Mouse (Mus musculus) kidney, postnatal 25 days (tissue): ENCODE measurements around the gene Vps35l.

Experiments used
- DNase-seq, 2 experiments: peaks; one replicate each; pipeline ENCODE4 v3.0.0; 2021; ENCODE audit warnings: mixed read lengths in 2 of 2

The Vps35l gene

GRCm38 (mm10) chr7:118739975-118740531 lies at the start of gene Vps35l:
Gene Vps35l, plus strand, starts transcription at chr7:118740226.
- DNase-seq, result peak; percentile 82 to 88

DNA sequence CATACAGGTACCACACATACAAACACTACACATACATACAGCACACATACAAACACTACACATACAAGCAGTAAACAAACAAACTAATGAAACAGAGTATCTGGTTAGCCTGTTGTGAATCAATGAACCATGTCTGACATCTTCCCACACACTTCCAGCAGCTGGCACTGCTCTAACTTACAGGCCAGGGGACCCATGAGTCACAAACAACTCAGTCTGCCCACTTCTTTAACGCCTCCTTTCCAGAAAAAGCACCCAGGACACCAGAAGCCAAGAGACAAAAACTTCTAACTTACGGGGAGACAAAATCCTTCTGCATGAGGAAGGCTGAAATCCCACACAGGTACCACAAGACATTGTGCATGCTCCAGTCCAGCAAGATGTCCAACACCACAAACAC lies 48.7 kb upstream of the Vps35l start:
- DNase-seq, result no peak

GRCm38 (mm10) chr7:118696146-118696545 lies 43.9 kb upstream of the Vps35l start:
- DNase-seq, result no peak

- no peak for DNase-seq
Observed at GRCm38 (mm10) chr7:118697168-118697567, 42.9 kb upstream of the Vps35l start.

DNA sequence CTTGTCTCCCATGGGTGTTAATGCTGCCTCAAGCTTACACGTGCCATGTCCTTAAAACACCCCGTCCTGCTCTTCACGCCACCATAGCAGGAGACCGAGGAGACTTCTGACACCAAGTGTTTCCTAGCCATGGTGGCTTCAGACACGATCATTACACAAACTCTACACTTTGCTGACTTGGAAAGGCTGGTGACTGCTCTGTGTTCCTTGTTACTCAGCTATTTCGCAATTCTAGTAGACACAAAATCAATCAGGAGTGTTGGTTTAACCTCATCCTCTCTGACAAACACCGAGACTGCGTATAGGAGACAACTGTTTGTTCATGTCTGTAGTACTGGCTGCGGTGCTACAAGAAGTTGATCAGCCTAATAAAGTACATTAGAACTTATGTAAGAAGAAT lies 41.1 kb upstream of the Vps35l start:
- no peak for DNase-seq

DNA sequence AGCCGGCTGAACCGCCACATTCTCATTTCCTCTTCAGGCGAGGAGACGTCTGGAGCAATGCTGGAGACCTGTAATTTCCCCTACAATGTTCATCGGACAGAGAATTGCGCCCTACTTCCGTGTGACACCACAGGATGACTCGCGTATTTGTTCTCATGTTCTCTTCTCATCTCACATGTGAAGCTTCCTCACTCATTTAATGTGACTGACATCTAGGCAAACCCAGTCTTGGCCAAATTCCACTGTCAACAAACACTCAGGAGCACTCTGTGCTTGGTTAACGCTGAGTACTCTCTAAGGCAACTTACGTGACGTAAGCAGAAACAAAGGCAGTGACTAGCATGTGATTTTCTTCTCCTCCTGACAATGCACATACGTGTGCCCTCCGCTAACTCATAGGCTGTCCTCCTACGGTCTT lies 36.9 kb upstream of the Vps35l start:
- DNase-seq, result peak; percentile 14 to 48

DNA sequence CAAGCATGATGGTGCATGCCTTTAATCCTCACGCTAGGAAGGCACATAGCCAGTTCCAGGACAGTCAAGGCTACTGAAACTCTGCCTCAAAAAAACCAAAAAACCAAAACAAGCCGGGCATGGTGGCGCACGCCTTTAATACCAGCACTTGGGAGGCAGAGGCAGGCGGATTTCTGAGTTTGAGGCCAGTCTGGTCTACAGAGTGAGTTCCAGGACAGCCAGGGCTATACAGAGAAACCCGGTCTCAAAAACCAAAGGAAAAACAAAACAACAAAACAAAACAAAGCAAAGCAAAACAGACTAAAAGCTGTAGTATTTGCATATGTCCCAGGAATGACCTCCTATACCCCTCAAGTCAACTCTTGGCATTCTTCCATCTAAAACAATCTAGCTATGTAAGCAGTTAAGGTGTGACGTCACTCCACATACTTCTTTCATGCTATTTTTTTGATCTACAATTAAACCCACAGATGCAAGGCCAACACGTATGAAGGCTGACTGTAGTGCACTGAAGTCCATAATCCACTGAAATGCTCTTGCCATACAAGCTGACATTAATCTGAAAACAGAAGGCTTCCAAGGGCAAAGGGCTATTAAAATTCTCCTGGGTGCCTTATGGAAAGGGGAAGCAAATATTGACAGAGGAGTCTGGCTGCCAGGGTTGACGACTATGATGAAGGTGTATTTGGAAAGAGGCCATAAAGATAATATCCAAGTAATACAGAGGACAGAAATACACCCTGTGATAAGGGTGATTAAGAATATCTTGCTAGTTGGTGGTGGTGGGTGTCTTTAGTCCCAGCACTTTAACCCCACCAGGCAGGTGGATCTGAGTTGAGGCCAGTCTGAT lies 35.8 kb upstream of the Vps35l start:
- DNase-seq, result peak in 1 of 2 experiments; percentile 42

DNA sequence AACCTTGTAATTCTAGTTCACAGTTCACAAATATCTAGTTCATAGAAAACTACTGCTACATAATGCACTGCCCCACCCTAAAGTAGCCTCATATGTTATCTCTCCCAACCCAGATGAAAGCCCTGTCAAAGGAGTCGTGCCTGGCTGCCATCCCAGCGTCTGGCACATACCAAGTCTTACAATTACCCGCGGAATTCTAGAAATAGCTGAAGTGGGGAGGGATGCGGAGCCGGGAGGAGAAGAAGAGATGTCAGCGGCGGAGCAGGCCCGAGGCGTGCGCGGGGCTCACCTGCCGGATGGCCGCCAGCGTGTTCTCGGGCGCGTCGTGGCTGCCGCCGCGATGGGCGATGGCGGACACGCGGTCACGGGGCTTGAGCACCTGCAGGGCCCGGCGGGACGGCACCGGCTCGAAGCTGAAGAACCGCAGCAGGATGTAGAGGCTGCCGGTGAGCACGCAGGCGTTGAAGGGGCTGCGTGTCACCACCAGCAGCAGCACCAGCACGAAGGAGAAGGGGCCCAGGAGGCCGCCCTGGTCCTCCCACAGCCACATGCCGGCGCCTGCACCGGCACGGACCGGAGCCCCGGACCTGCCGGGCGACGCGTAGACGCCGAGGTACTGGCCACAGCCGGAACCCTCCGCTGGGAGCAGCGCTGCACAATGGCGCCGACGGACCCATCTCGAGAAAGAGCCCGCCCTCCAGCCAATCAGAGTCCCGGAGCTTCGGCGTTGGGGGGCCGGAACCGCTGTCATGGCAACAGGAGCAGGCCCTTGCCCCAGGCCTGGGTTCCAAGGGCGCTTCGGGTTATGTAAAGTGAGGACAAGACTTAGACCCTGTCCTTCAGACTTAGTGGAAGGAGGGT lies 34.7 kb upstream of the Vps35l start, which contains the start of gene Gde1:
Gde1 (minus strand) TSS at position 678 of the 861 bp plus-strand sequence.
- DNase-seq, result peak; percentile 96 to 99

DNA sequence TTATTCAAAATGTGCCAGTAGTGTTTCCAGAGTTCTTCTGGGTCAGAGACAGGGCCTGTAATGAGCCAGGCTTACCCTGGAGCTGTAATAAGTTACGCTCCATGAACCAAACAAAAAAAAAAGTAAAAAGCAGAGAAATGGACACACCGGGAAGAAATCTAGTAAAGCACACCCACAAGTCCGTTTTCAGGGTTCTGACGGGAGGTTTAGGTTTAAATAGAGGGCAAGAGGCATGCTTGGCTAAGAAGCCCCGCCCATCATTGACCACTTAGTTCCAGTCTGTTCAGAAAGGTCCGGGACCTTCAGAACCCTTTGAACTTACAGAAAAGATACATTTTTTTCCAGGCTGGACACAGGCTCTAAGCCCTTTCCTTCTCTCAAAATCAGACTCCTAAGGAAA lies 34.0 kb upstream of the Vps35l start:
- peak; percentile 35 to 51 for DNase-seq

DNA sequence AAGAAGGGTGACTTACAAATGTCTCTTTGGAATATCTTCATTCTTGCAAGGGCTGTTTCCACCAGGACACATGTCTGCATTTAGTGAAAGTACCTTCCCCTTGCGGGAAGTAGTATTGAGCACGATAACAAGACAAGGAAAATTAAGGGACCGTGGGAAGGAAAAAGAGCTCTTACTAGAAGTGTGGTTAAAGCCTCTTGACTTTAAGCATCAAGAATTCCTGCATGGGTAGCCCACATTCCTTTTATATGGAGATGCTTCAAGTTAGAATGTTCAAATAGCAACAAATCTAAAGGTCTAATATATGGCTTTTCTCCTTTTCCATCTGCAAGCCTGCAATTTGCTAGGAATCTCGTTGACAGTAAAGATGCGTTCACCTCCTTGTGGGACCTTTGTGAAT lies 33.5 kb upstream of the Vps35l start:
- no peak for DNase-seq

GRCm38 (mm10) chr7:118707216-118707615 lies 32.8 kb upstream of the Vps35l start:
- DNase-seq, result peak in 1 of 2 experiments; percentile 24

- peak; percentile 78 to 84 for DNase-seq
Observed at GRCm38 (mm10) chr7:118708002-118708401, 32.0 kb upstream of the Vps35l start.

- DNase-seq, result no peak
Observed at GRCm38 (mm10) chr7:118710776-118711175, 29.2 kb upstream of the Vps35l start.

DNA sequence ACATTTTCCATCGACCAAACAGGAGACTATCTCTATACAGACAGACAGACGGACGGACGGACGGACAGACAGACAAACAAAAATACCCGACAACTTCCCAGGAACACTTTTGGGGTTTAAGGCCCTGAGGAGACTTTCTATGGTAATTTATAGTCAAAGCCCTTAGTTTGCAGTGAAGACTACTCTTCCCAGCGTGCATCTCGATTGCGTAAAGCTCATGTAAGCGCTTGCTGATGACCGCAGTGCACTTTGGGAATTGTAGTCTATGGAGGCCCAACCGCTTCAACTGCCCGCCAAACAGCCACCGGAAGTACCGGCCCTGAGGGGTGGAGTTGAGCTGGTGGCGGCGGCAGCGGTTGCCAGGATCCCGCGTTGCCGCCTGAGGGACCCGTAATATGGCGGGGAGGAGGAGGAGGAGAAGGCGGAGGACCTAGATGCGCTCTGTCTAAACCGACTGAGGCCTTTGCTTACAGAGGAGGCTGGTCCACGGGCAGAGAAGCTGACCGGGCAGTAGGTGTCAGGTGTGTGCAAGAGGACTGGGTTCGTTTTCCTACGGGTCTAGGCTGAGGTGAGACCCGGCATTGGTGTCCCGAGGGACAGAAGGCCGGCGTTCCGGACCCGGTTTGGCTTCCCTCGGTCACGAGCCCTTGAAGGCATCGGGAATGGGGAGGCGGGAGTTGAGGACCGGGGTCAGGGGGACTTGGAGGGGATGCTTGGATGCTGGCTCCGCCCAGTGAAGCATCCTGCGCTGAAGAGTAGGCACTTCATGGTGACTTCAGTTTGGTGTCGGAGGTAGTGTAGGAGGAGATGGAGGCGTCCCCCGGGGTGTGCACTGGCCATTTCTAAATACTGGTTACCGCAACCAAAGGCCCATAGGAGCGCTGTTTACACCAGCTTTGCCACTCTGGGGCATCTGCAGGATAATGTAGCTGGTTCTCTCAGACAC lies 27.5 kb upstream of the Vps35l start, which contains the start of gene Ccp110:
Ccp110 (plus strand) TSS at position 325 of the 946 bp plus-strand sequence.
- DNase-seq, result peak; percentile 94 to 98

DNA sequence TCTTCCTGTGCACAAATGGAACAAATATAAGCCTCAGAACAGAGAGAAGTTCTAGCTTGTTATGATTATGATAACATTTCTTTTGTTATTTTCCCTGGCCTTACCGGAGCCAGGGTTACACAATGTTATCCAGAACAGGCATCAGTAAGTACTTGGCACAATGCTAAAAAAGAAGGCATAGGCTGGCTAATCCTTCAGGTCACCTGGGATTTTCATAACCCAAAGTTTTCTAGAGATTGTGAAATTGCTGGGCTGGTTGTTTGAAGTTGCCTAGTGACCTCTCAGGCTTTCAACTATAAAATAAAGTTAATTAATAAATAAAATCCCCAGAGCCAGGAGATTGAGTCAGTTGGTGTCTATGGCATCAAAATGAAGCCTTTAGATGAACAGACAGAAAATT lies 25.2 kb upstream of the Vps35l start:
- no peak for DNase-seq

DNA sequence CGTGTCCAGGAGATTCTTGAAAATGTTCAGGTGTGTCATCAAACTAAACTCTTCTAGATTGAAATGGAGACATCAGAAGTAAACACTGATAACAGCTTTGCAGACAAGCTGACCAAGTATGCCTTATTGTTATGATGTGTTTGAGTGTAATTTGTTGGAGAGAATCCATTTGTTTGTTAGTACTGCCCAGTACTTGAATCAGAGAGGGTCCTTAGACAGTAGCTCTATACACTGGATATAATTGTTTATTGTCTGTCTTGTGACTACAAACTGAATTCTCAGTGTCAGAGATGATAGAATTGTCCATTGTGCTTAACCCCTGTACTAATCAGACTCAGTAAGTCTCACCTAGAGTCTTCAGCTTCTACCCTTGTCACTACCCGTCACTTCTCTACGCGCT lies 22.0 kb upstream of the Vps35l start:
- DNase-seq, result no peak

DNA sequence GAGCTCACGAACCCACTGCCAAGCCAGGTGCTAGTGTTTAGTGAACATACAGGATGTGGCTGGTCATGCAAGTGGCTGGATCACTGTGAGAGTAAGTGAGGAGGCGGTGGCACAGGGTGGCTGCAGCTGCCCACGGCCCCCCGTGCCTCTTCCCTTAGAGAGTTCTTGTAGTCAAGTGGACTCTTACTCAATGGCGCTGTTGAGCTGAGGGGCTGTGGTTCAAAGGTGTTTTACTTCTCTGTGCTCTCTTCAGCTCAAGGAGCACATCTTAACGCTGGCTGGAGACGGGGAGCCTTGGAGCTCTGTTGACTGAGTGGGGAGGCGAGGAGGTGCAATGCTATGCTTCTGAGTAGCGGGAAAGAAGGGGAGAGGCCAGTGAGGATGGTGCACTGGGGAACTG lies 16.1 kb upstream of the Vps35l start:
- DNase-seq, result no peak

GRCm38 (mm10) chr7:118725459-118725858 lies 14.6 kb upstream of the Vps35l start:
- DNase-seq, result no peak

DNA sequence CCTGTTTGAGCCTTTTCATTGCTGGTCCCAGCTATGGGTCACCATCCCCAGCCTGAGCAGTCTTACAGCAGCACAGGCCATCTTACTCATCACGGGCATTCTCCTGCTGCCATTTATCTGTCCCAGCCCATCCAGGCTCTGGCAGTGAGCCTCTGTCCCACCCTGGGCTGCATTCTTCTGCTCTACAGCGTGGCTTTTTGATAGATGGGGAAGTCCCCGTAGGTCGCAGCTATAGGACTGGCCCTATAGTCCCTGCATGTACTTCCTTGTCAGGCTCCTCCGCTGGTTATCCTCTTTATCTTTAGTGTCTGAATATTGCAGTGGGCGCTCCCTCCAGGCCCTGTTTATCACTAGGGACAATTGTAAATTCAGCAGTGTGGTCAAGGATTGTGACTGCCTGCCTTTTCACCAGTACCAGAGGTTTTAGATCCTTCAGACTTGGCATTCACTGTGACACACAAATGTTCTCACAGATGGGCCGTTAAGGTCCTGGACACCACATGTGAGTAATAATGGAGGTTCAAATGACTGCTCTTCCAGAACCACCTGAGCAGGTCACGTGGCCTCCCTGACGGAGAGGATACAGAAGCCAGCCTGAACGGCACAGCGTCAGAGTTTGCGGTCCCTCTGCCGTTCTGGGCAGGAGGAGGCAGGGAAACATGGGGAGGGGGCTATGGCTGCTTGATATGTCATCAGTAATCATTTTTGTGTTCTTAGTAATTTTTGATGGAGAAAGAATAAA lies 11.0 kb upstream of the Vps35l start:
- DNase-seq, result peak in 1 of 2 experiments; percentile 17

- DNase-seq, result no peak
Observed at GRCm38 (mm10) chr7:118731781-118732180, 8.2 kb upstream of the Vps35l start.

DNA sequence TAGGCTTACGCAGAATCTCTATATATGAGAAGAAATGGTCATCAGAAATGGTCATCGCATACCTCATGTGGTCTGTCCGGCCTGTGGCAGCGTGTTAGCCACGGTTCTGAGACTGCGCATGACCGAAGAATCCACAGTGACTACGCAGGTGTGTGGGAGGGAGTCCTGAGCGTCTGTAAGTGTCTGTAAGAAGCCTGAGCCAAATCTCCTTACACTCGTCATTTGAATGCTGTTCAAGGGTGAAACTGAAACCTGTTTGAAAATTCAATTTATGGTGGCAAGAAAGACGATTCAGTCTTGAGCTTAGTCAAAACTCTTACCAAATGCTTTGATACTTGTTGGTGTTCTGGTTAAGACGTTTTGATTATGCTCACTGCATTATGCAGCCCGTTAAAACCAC lies 6.8 kb upstream of the Vps35l start:
- no peak for DNase-seq
